10 mouse cellular contexts compared by ENCODE assay signal in genomic region chr4:129242327-129242726, GRCm38 (mm10). TPM values are rescaled to one million over a fixed set of nuclear protein-coding genes. Genes with fewer than 3 reads are reported as not detected.
A peak's percentile ranks its signal among the peaks of the same experiment; 100 is the strongest.
DNase-seq lines count a peak whose midpoint lies in the region; ATAC-seq lines count a peak whose summit lies in the region.
"Had no signal": no experiment of that assay in that cellular context is flagged by ENCODE, and none has a peak within 500 bp of the region (broad histone marks: within the 10 kb centered on the region; RNA-seq: fewer than 3 reads in every experiment).

No protein-coding gene starts in this region.

- H3K27me3 ChIP-seq in lung, embryonic 15.5 days, result peaks cover 12% of the 10 kb centered on the region
- 0 out of 2 replicates have a peak, but pooled peaks cover 4% of the 10 kb centered on the region for H3K27me3 ChIP-seq in embryonic facial prominence, embryonic 15.5 days
- H3K27me3 ChIP-seq in limb, embryonic 12.5 days, result peaks cover 32% of the 10 kb centered on the region
- no peaks in the 10 kb centered on the region for H3K27me3 ChIP-seq in stomach, embryonic 16.5 days (ENCODE audit: control insufficient read depth, insufficient read depth, low read length)

- DNase-seq in lung, postnatal 36 days, result no peak
- no peak for DNase-seq in kidney, postnatal 14 days
- DNase-seq in cerebellum, postnatal 36 days, result no peak
- DNase-seq: heart, postnatal 36 days; liver, embryonic 13.5 days; thymus, postnatal 36 days had no signal

- WGBS in lung, embryonic 15.5 days, result 33% methylated on average over 4 of the region's 4 CpGs
- 28% methylated on average over 4 of the region's 4 CpGs for WGBS in embryonic facial prominence, embryonic 15.5 days
- 20% methylated on average over 4 of the region's 4 CpGs for WGBS in limb, embryonic 12.5 days
- 39% methylated on average over 4 of the region's 4 CpGs for WGBS in stomach, embryonic 16.5 days

- H3K27ac ChIP-seq in lung, embryonic 15.5 days, result 0 out of 2 replicates have a peak overlapping the region, but pooled peaks have one; percentile 13
- peak overlapping the region; percentile 79 for H3K27ac ChIP-seq in embryonic facial prominence, embryonic 15.5 days (replicated peaks)
- peak overlapping the region; percentile 85 for H3K27ac ChIP-seq in limb, embryonic 12.5 days
- peak overlapping the region; percentile 64 for H3K27ac ChIP-seq in stomach, embryonic 16.5 days (ENCODE audit: low read length)
- H3K27ac ChIP-seq: liver, embryonic 13.5 days had no signal

- no peak overlapping the region for H3K9ac ChIP-seq in lung, embryonic 15.5 days
- H3K9ac ChIP-seq in embryonic facial prominence, embryonic 15.5 days, result no peak overlapping the region
- H3K9ac ChIP-seq in limb, embryonic 12.5 days (replicated peaks), result no peak overlapping the region; the same call in 1 of the 2 replicates
- H3K9ac ChIP-seq in stomach, embryonic 16.5 days (ENCODE audit: low read length), result peak overlapping the region; percentile 19; the same call in 1 of the 2 replicates
- H3K9ac ChIP-seq: liver, embryonic 13.5 days had no signal

- peaks cover 64% of the 10 kb centered on the region for H3K4me1 ChIP-seq in lung, embryonic 15.5 days
- peaks cover 63% of the 10 kb centered on the region for H3K4me1 ChIP-seq in embryonic facial prominence, embryonic 15.5 days
- peaks cover 39% of the 10 kb centered on the region for H3K4me1 ChIP-seq in limb, embryonic 12.5 days (replicated peaks)
- H3K4me1 ChIP-seq in stomach, embryonic 16.5 days (ENCODE audit: control insufficient read depth, insufficient read depth, low read length), result peaks cover 50% of the 10 kb centered on the region

- H3K4me2 ChIP-seq in lung, embryonic 15.5 days, result no peak overlapping the region
- H3K4me2 ChIP-seq in embryonic facial prominence, embryonic 15.5 days (replicated peaks), result no peak overlapping the region
- peak overlapping the region; percentile 15 for H3K4me2 ChIP-seq in limb, embryonic 12.5 days
- no peak overlapping the region for H3K4me2 ChIP-seq in stomach, embryonic 16.5 days (ENCODE audit: low read depth, low read length)
- H3K4me2 ChIP-seq: liver, embryonic 13.5 days had no signal

- no peak overlapping the region for H3K4me3 ChIP-seq in lung, embryonic 15.5 days
- no peak overlapping the region for H3K4me3 ChIP-seq in embryonic facial prominence, embryonic 15.5 days (replicated peaks)
- H3K4me3 ChIP-seq in limb, embryonic 12.5 days (replicated peaks), result no peak overlapping the region
- no peak overlapping the region for H3K4me3 ChIP-seq in stomach, embryonic 16.5 days (replicated peaks; ENCODE audit: low read length)
- H3K4me3 ChIP-seq: liver, embryonic 13.5 days had no signal

- ATAC-seq in lung, embryonic 15.5 days (ENCODE audit: borderline replicate concordance, extremely low read depth, low FRiP score, low TSS enrichment), result no peak
- ATAC-seq in embryonic facial prominence, embryonic 15.5 days (ENCODE audit: insufficient number of reproducible peaks, low FRiP score, low TSS enrichment, low read depth), result 0 out of 2 replicates have a peak, but pooled peaks have one; percentile 6
- no peak for ATAC-seq in limb, embryonic 12.5 days (ENCODE audit: insufficient number of reproducible peaks, insufficient read depth, low FRiP score, low TSS enrichment, low read depth)
- no peak for ATAC-seq in stomach, embryonic 16.5 days (ENCODE audit: insufficient read depth, low FRiP score)

- H3K36me3 ChIP-seq in lung, embryonic 15.5 days, result no peaks in the 10 kb centered on the region
- H3K36me3 ChIP-seq in embryonic facial prominence, embryonic 15.5 days, result no peaks in the 10 kb centered on the region
- no peaks in the 10 kb centered on the region for H3K36me3 ChIP-seq in limb, embryonic 12.5 days
- no peaks in the 10 kb centered on the region for H3K36me3 ChIP-seq in stomach, embryonic 16.5 days (ENCODE audit: control insufficient read depth, insufficient read depth, low read length)
- H3K36me3 ChIP-seq: liver, embryonic 13.5 days had no signal

- H3K9me3 ChIP-seq in lung, embryonic 15.5 days, result no peaks in the 10 kb centered on the region
- H3K9me3 ChIP-seq in embryonic facial prominence, embryonic 15.5 days (replicated peaks), result no peaks in the 10 kb centered on the region
- H3K9me3 ChIP-seq in limb, embryonic 12.5 days, result no peaks in the 10 kb centered on the region
- no peaks in the 10 kb centered on the region for H3K9me3 ChIP-seq in stomach, embryonic 16.5 days (replicated peaks; ENCODE audit: control insufficient read depth, low read length)
- H3K9me3 ChIP-seq: liver, embryonic 13.5 days had no signal

RNA-seq across cellular contexts. Expression of gene C77080, which starts 18.9 kb away (rescaled TPM):
- 5.2 and 6.8 TPM in 2 replicates for polyA plus RNA-seq in lung, embryonic 15.5 days (2015; fragmentation: Nextera tagmentation; extraction: Ambion mirVana)
- polyA plus RNA-seq in embryonic facial prominence, embryonic 15.5 days (2015; fragmentation: Nextera tagmentation; extraction: Ambion mirVana), result 8.9 and 10.0 TPM in 2 replicates
- 4.6 and 5.1 TPM in 2 replicates for polyA plus RNA-seq in limb, embryonic 12.5 days (2016; fragmentation: Nextera tagmentation; extraction: Ambion mirVana)
- polyA plus RNA-seq in stomach, embryonic 16.5 days (2015; fragmentation: Nextera tagmentation; extraction: Ambion mirVana), result 8.2 and 8.5 TPM in 2 replicates

RNA-seq across cellular contexts. Expression of gene Sync, which starts 45.1 kb away (rescaled TPM):
- polyA plus RNA-seq in lung, embryonic 15.5 days (2015; fragmentation: Nextera tagmentation; extraction: Ambion mirVana), result 0.54 and 0.71 TPM in 2 replicates
- polyA plus RNA-seq in embryonic facial prominence, embryonic 15.5 days (2015; fragmentation: Nextera tagmentation; extraction: Ambion mirVana), result 4.9 and 6.9 TPM in 2 replicates
- 1.2 and 1.9 TPM in 2 replicates for polyA plus RNA-seq in limb, embryonic 12.5 days (2016; fragmentation: Nextera tagmentation; extraction: Ambion mirVana)
- polyA plus RNA-seq in stomach, embryonic 16.5 days (2015; fragmentation: Nextera tagmentation; extraction: Ambion mirVana), result 3.0 and 3.9 TPM in 2 replicates

RNA-seq across cellular contexts. Expression of gene Yars, which starts 52.8 kb away (rescaled TPM):
- polyA plus RNA-seq in lung, embryonic 15.5 days (2015; fragmentation: Nextera tagmentation; extraction: Ambion mirVana), result 66.4 and 69.8 TPM in 2 replicates
- polyA plus RNA-seq in embryonic facial prominence, embryonic 15.5 days (2015; fragmentation: Nextera tagmentation; extraction: Ambion mirVana), result 75.5 and 83.2 TPM in 2 replicates
- polyA plus RNA-seq in limb, embryonic 12.5 days (2016; fragmentation: Nextera tagmentation; extraction: Ambion mirVana), result 78.7 and 80.2 TPM in 2 replicates
- polyA plus RNA-seq in stomach, embryonic 16.5 days (2015; fragmentation: Nextera tagmentation; extraction: Ambion mirVana), result 72.9 and 80.0 TPM in 2 replicates

RNA-seq across cellular contexts. Expression of gene S100pbp, which starts 52.8 kb away (rescaled TPM):
- 13.5 and 14.4 TPM in 2 replicates for polyA plus RNA-seq in lung, embryonic 15.5 days (2015; fragmentation: Nextera tagmentation; extraction: Ambion mirVana)
- 17.8 and 18.5 TPM in 2 replicates for polyA plus RNA-seq in embryonic facial prominence, embryonic 15.5 days (2015; fragmentation: Nextera tagmentation; extraction: Ambion mirVana)
- polyA plus RNA-seq in limb, embryonic 12.5 days (2016; fragmentation: Nextera tagmentation; extraction: Ambion mirVana), result 31.2 and 32.7 TPM in 2 replicates
- 13.0 and 13.1 TPM in 2 replicates for polyA plus RNA-seq in stomach, embryonic 16.5 days (2015; fragmentation: Nextera tagmentation; extraction: Ambion mirVana)

Comparison
In these comparisons a context has a peak if more than half of its experiments do, and no peak if none do; other contexts are left out.
1. H3K27ac ChIP-seq: peak in every context shown above with its lines; median percentile 85 in limb, embryonic 12.5 days; 79 in embryonic facial prominence, embryonic 15.5 days; 64 in stomach, embryonic 16.5 days; 13 in lung, embryonic 15.5 days.